Mouse (Mus musculus) heart, postnatal 0 days (tissue): ENCODE data around the gene Atrn. TPM values are rescaled to one million over a fixed set of nuclear protein-coding genes. Genes with fewer than 3 reads are reported as not detected.
"Not testable (repeated sequence)": the region's sequence is repeated elsewhere in the genome, so short reads cannot be mapped to it uniquely, and the experiment has no call there.

Experiments
- ATAC-seq: fragments of 200-750 bp; cut with Nextera tagmentation; 2 replicates; pipeline ENCODE4 v1.8.0; 2017; ENCODE audit warnings: low read depth, moderate number of reproducible peaks, moderate library complexity; ENCODE audit not compliant: insufficient read depth
- DNase-seq: peaks from one replicate; pipeline ENCODE4 v3.0.0-alpha.2; 2016; ENCODE audit warnings: low spot score
- H3K27ac ChIP-seq: fragments of 300-500 bp; sonication (generic); 2 replicates; pipeline ENCODE4 v1.5.1; 2014; ENCODE audit warnings: low read depth, mild to moderate bottlenecking
- H3K27me3 ChIP-seq: fragments of 300-500 bp; sonication (generic); 2 replicates; pipeline ENCODE4 v1.6.1; 2014; ENCODE audit warnings: low read length, mixed read lengths; ENCODE audit not compliant: control insufficient read depth, insufficient read depth
- H3K36me3 ChIP-seq: fragments of 300-500 bp; sonication (generic); replicated peaks from 2 replicates; pipeline ENCODE4 v1.6.1; 2014; ENCODE audit warnings: low read length, mixed read lengths; ENCODE audit not compliant: control insufficient read depth, insufficient read depth
- H3K4me1 ChIP-seq: fragments of 300-500 bp; sonication (generic); 2 replicates; pipeline ENCODE4 v1.6.1; 2014; ENCODE audit warnings: antibody characterized with exemption; ENCODE audit not compliant: control insufficient read depth, insufficient read depth
- H3K4me2 ChIP-seq: fragments of 300-500 bp; sonication (generic); 2 replicates; pipeline ENCODE4 v1.6.1; 2014; ENCODE audit warnings: low read depth, mild to moderate bottlenecking, low read length, moderate library complexity
- H3K4me3 ChIP-seq: fragments of 300-500 bp; sonication (generic); 2 replicates; pipeline ENCODE4 v1.5.1; 2014; ENCODE audit warnings: low read depth, low read length
- H3K9ac ChIP-seq: fragments of 300-500 bp; sonication (generic); replicated peaks from 2 replicates; pipeline ENCODE4 v1.6.1; 2014; ENCODE audit warnings: low read depth, low read length, mixed read lengths
- H3K9me3 ChIP-seq: fragments of 300-500 bp; sonication (generic); replicated peaks from 2 replicates; pipeline ENCODE4 v1.6.1; 2016; ENCODE audit warnings: low read length; ENCODE audit not compliant: control insufficient read depth
- CTCF ChIP-seq: IDR thresholded peaks from 2 replicates; pipeline ENCODE4 v1.5.1; 2016; ENCODE audit warnings: antibody characterized with exemption, control low read depth, low read depth
- EP300 ChIP-seq: IDR thresholded peaks from 2 replicates; pipeline ENCODE4 v1.6.1; 2016; ENCODE audit warnings: antibody characterized with exemption, low read depth
- WGBS: fragments of 180-500 bp; shearing (Covaris S2); extraction: QIAGEN DNeasy Blood & Tissue Kit; methylation state at CpG from one replicate; pipeline ENCODE4 v1.1.7; 2014; 5-methylcytosine and 5-hydroxymethylcytosine counted together
- polyA plus RNA-seq: library from polyadenylated mRNA; unstranded; fragments of >200 nt; fragmentation: Nextera tagmentation; extraction: Ambion mirVana; gene quantifications from 2 replicates; pipeline ENCODE4 v1.2.1, GENCODE M21; 2015
- total RNA-seq: library from RNA; depleted of rRNA; stranded (reverse); fragments of >200 nt; gene quantifications from 2 replicates; pipeline ENCODE4 v1.2.3, GENCODE M21; 2014; ENCODE audit warnings: low replicate concordance

Atrn gene
- total and polyA plus RNA-seq, 2 experiments from 2014 or later, result 3.2 to 20.7 TPM

DNA sequence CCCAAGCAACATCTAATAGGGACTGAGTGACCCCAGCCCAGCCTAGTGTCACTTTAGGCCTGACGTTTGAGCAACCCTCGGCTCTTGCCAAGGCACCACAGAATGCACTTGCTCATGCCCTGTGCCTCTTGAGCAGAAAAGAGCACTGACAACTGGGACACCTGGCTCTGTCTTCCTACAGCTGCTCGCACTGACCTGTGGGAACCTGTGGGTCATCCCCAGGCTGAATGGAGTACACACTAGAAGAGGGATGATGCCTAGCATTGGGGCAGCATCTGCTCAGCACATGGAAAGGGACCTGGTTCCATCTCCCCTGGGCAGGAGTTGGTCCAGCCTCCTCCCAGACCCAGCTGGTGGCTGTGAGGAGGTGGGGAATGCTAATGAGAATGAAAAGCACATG lies 120.6 kb downstream of the Atrn start:
- 94% methylated on average over 3 of the region's 3 CpGs for WGBS
- H3K27me3 ChIP-seq, result no peaks in the 10 kb centered on the region
- no peaks in the 10 kb centered on the region for H3K4me1 ChIP-seq
- no peak overlapping the region for H3K27ac ChIP-seq
- H3K4me3 ChIP-seq, result no peak overlapping the region
- H3K9me3 ChIP-seq, result no peaks in the 10 kb centered on the region
- no peak overlapping the region for H3K4me2 ChIP-seq
- H3K9ac ChIP-seq, result no peak overlapping the region
- ATAC-seq (no peak), DNase-seq (no peak)
- H3K36me3 ChIP-seq, result peaks cover 40% of the 10 kb centered on the region
- TF ChIP-seq CTCF (no peak), EP300 (no peak)

DNA sequence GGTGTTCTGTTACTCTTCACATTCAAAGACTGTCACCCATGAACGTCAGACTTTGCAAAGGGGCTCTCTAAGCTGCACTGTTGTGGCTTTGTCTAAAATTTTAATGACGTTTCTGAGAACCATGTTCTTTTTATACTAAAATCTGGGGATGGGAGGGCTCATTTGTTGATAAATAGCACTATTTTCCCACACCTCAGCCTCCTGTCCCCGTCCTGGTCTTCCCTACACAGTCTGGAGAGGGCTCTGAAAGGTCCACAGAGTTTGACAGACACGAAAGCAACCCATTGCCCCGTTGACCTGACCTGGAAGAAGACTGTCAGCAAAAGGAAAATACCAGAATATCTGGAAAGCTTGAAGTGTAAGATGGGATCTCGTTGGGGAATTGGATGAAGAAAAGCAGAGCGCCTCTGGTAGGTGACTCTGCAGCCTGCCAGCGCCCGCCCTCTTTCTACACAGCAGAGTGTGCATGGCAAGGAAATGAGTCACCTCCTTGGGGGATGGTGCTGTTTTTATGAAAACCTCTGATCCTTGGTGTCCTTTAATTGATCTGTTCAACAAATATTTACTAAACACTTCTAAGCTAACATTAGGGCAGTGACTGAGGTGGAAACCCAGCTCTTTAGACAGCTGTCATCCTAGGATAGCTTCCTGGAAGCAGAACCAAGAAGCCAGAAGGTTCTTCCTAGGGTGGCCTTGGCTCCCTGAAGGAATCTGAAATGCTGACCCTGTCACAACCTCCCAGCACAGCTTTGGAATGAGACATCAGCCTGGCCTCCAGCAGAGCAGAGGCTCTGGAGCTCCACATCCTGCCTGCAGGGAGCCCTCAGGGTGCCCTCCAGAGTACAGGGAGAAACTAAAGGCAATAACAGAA lies 123.0 kb downstream of the Atrn start:
- ATAC-seq (peak; percentile 70), DNase-seq (peak; percentile 33)
- 43% methylated on average over 9 of the region's 9 CpGs for WGBS
- Histone ChIP-seq H3K27me3 (no peaks in the 10 kb centered on the region), H3K4me2 (no peak overlapping the region), H3K4me3 (no peak overlapping the region), H3K36me3 (peaks cover 25% of the 10 kb centered on the region), H3K27ac (peak overlapping the region; percentile 69), H3K9ac (no peak overlapping the region), H3K4me1 (no peaks in the 10 kb centered on the region), H3K9me3 (peaks cover 9% of the 10 kb centered on the region)
- no peak for TF ChIP-seq EP300
- TF ChIP-seq CTCF, result no peak

GRCm38 (mm10) chr2:131030561-131030960 lies 124.3 kb downstream of the Atrn start:
- DNase-seq (no peak), ATAC-seq (no peak)
- Histone ChIP-seq H3K4me1 (no peaks in the 10 kb centered on the region), H3K27ac (no peak overlapping the region), H3K4me2 (no peak overlapping the region), H3K9me3 (peaks cover 9% of the 10 kb centered on the region), H3K27me3 (peaks cover 1% of the 10 kb centered on the region; the same call in 1 of the 2 replicates), H3K9ac (no peak overlapping the region), H3K36me3 (peaks cover 20% of the 10 kb centered on the region), H3K4me3 (no peak overlapping the region)
- TF ChIP-seq CTCF (no peak), EP300 (no peak)
- WGBS, result 85% methylated on average over 2 of the region's 2 CpGs

DNA sequence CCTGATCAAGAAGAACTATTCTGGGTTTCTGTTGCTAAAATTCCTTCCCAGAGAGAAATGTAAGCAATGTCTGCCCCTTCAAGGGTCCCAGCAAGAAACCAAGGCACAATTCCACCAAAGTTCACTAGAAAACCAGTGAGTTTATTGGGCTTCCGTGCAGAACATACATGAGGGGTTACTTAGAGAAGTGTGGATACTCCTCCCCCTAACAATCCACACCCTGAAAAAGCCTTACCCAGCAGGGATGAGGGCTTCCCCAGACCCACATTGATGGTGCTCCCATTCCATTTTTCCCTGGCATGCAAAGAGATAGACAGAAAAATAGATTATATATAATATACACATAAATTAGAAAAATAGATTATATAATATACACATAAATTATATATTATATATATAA lies 124.7 kb downstream of the Atrn start:
- H3K9me3 ChIP-seq, result peaks cover 9% of the 10 kb centered on the region
- 85% methylated on average over 1 of the region's 1 CpGs for WGBS
- peaks cover 16% of the 10 kb centered on the region for H3K36me3 ChIP-seq
- ATAC-seq (no peak), DNase-seq (no peak)
- H3K4me1 ChIP-seq, result no peaks in the 10 kb centered on the region
- no peak overlapping the region for H3K4me2 ChIP-seq
- no peak overlapping the region for H3K9ac ChIP-seq
- H3K4me3 ChIP-seq, result no peak overlapping the region
- no peak for TF ChIP-seq CTCF
- TF ChIP-seq EP300, result no peak
- H3K27me3 ChIP-seq, result peaks cover 6% of the 10 kb centered on the region; the same call in 1 of the 2 replicates
- H3K27ac ChIP-seq, result no peak overlapping the region

GRCm38 (mm10) chr2:131031406-131031805 lies 125.1 kb downstream of the Atrn start:
- not testable (repeated sequence) for H3K9ac ChIP-seq, H3K4me1 ChIP-seq, H3K4me3 ChIP-seq, H3K27me3 ChIP-seq, H3K27ac ChIP-seq, DNase-seq, H3K9me3 ChIP-seq, H3K4me2 ChIP-seq, ATAC-seq
- WGBS, result 18% methylated on average over 1 of the region's 1 CpGs
- H3K36me3 ChIP-seq, result peaks cover 12% of the 10 kb centered on the region

- no peak overlapping the region for H3K4me3 ChIP-seq
- no peaks in the 10 kb centered on the region for H3K36me3 ChIP-seq
- H3K27me3 ChIP-seq, result peaks cover 33% of the 10 kb centered on the region
- H3K4me2 ChIP-seq, result no peak overlapping the region
- H3K9me3 ChIP-seq, result peaks cover 9% of the 10 kb centered on the region
- H3K9ac ChIP-seq, result no peak overlapping the region
- TF ChIP-seq EP300, result no peak
- TF ChIP-seq CTCF, result no peak
- no peak for DNase-seq
- ATAC-seq, result no peak
- H3K4me1 ChIP-seq, result peaks cover 4% of the 10 kb centered on the region
- WGBS, result 97% methylated on average over 2 of the region's 2 CpGs
- H3K27ac ChIP-seq, result no peak overlapping the region
Measured at GRCm38 (mm10) chr2:131036343-131036742, 130.0 kb downstream of the Atrn start.
